Mouse (Mus musculus): Measurements from ENCODE around the gene Zfc3h1.

DNA sequence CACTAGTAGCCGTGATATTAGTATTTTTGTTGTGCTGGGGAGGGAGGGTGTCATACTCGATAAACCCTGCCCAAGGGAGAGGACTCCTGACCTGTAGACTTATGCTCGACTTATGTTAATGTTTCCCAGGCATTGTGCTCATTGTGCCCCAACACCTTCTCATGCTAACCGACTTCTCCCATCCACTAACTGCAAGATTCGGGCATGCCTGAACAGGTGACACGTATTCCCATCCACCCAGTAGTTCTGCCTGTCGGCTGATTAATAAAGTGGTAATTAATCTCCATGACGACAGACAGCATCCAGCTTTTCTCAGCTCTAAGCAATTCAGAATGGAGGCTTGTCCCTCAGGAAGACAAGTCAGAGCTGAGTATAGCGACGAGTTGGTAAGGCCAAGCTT is 35.7 kb upstream of the Zfc3h1 start:
- TF ChIP-seq CTCF (IDR thresholded peaks at IDR 0.05; ENCODE audit: low read depth) = no peak
- no peak for TF ChIP-seq EP300 (IDR thresholded peaks at IDR 0.05; ENCODE audit: low read depth)

Data from liver, postnatal 0 days (tissue).